ENCODE assay signal across 8 mouse cellular contexts in genomic region chr7:45699523-45700141, GRCm38 (mm10). TPM values are rescaled to one million over a fixed set of nuclear protein-coding genes. Genes with fewer than 3 reads are reported as not detected.
DNase-seq lines count a peak whose midpoint lies in the region; ATAC-seq and TF ChIP-seq lines count a peak whose summit lies in the region.

Gene Car11 (plus strand): TSS chr7:45699843.

- H3K27ac ChIP-seq in embryonic facial prominence, embryonic 15.5 days (replicated peaks) = peak within 1 kb of the TSS; percentile 39; the same call in 1 of the 2 replicates
- peak within 1 kb of the TSS; percentile 90 for H3K27ac ChIP-seq in hindbrain, postnatal 0 days
- H3K27ac ChIP-seq in midbrain, embryonic 10.5 days (replicated peaks) = peak within 1 kb of the TSS; percentile 77

- no peak for ATAC-seq in embryonic facial prominence, embryonic 15.5 days (ENCODE audit: insufficient number of reproducible peaks, low FRiP score, low TSS enrichment, low read depth)
- no peak for ATAC-seq in hindbrain, postnatal 0 days

- no peaks in the 10 kb centered on the region for H3K9me3 ChIP-seq in embryonic facial prominence, embryonic 15.5 days (replicated peaks)
- no peaks in the 10 kb centered on the region for H3K9me3 ChIP-seq in hindbrain, postnatal 0 days (ENCODE audit: low read length)
- H3K9me3 ChIP-seq in midbrain, embryonic 10.5 days (replicated peaks) = no peaks in the 10 kb centered on the region

- H3K4me1 ChIP-seq in embryonic facial prominence, embryonic 15.5 days = peaks cover 45% of the 10 kb centered on the region
- H3K4me1 ChIP-seq in hindbrain, postnatal 0 days (ENCODE audit: insufficient read depth, low read length) = peaks cover 20% of the 10 kb centered on the region
- H3K4me1 ChIP-seq in midbrain, embryonic 10.5 days = peaks cover 55% of the 10 kb centered on the region

- peak within 1 kb of the TSS; percentile 90 for H3K4me2 ChIP-seq in embryonic facial prominence, embryonic 15.5 days (replicated peaks)
- peak within 1 kb of the TSS; percentile 91 for H3K4me2 ChIP-seq in hindbrain, postnatal 0 days (ENCODE audit: low read depth, low read length)

- peak within 1 kb of the TSS; percentile 35 for H3K9ac ChIP-seq in embryonic facial prominence, embryonic 15.5 days
- peak within 1 kb of the TSS; percentile 71 for H3K9ac ChIP-seq in hindbrain, postnatal 0 days (replicated peaks; ENCODE audit: low read length)

- DNase-seq in layer of hippocampus, adult 18-20 months (ENCODE audit: low spot score in 2 of 2) = no peak
- DNase-seq in layer of hippocampus, adult 11-12 months (ENCODE audit: low spot score) = no peak
- DNase-seq in adrenal gland, postnatal 25 days = no peak
- peak; percentile 54 for DNase-seq in hindbrain, postnatal 0 days (ENCODE audit: low spot score)
- DNase-seq in midbrain, embryonic 10.5 days (ENCODE audit: low spot score) = peak; percentile 41
- DNase-seq in spleen, postnatal 36 days (ENCODE audit: low spot score in 2 of 2) = no peak
- no peak for DNase-seq in ovary, adult 18-20 months (ENCODE audit: low spot score)

- no peaks in the 10 kb centered on the region for H3K36me3 ChIP-seq in embryonic facial prominence, embryonic 15.5 days
- no peaks in the 10 kb centered on the region for H3K36me3 ChIP-seq in hindbrain, postnatal 0 days (ENCODE audit: insufficient read depth, low read length)
- no peaks in the 10 kb centered on the region for H3K36me3 ChIP-seq in midbrain, embryonic 10.5 days

- peak within 1 kb of the TSS; percentile 47 for H3K4me3 ChIP-seq in embryonic facial prominence, embryonic 15.5 days (replicated peaks)
- peak within 1 kb of the TSS; percentile 50 for H3K4me3 ChIP-seq in hindbrain, postnatal 0 days (ENCODE audit: low read length)
- H3K4me3 ChIP-seq in midbrain, embryonic 10.5 days = peak within 1 kb of the TSS; percentile 57

- 2% methylated on average over 36 of the region's 36 CpGs for WGBS in embryonic facial prominence, embryonic 15.5 days
- WGBS in hindbrain, postnatal 0 days = 1% methylated on average over 35 of the region's 36 CpGs
- WGBS in midbrain, embryonic 10.5 days = 2% methylated on average over 36 of the region's 36 CpGs

- TF ChIP-seq CTCF in hindbrain, postnatal 0 days (IDR thresholded peaks at IDR 0.05; ENCODE audit: low read depth) = no peak

- peaks cover 24% of the 10 kb centered on the region for H3K27me3 ChIP-seq in embryonic facial prominence, embryonic 15.5 days
- no peaks in the 10 kb centered on the region for H3K27me3 ChIP-seq in hindbrain, postnatal 0 days (ENCODE audit: insufficient read depth, low read length)
- H3K27me3 ChIP-seq in midbrain, embryonic 10.5 days (ENCODE audit: low read depth, poor library complexity, severe bottlenecking) = peaks cover 34% of the 10 kb centered on the region

RNA-seq across cellular contexts. Expression of gene Car11, which starts in this region (rescaled TPM):
- 100 to 1,000 TPM; 182 TPM for total RNA-seq in layer of hippocampus, adult 18-20 months (2021)
- total RNA-seq in adrenal gland, postnatal 25 days (2021) = 15.7 and 15.8 TPM in 2 replicates
- 17.2 and 17.7 TPM in 2 replicates for polyA plus RNA-seq in embryonic facial prominence, embryonic 15.5 days (2015; fragmentation: Nextera tagmentation; extraction: Ambion mirVana)
- 89.4 and 91.0 TPM in 2 replicates for total RNA-seq in hindbrain, postnatal 0 days (2014; rRNA removed)
- polyA plus RNA-seq in hindbrain, postnatal 0 days (2015; fragmentation: Nextera tagmentation; extraction: Ambion mirVana) = 76.9 and 78.2 TPM in 2 replicates
- polyA plus RNA-seq in midbrain, embryonic 10.5 days (2016; fragmentation: Nextera tagmentation; extraction: Ambion mirVana) = 4.6 and 4.9 TPM in 2 replicates

Comparison
In these comparisons a context has a peak if more than half of its experiments do, and no peak if none do; other contexts are left out.
1. DNase-seq: peak in hindbrain, postnatal 0 days (single experiment) and midbrain, embryonic 10.5 days (single experiment); none in layer of hippocampus, adult 18-20 months (0 of 2), layer of hippocampus, adult 11-12 months (single experiment), adrenal gland, postnatal 25 days (single experiment), spleen, postnatal 36 days (0 of 2) and ovary, adult 18-20 months (single experiment).
2. H3K27ac ChIP-seq: peak in every context shown above with its lines; median percentile 90 in hindbrain, postnatal 0 days; 77 in midbrain, embryonic 10.5 days; 39 in embryonic facial prominence, embryonic 15.5 days.
3. Peak in every context shown above with its lines, with median percentiles within 50 percentile points of each other: H3K4me3 ChIP-seq.